Mouse (Mus musculus): ENCODE results near the gene Scube3.

The Scube3 gene

DNA sequence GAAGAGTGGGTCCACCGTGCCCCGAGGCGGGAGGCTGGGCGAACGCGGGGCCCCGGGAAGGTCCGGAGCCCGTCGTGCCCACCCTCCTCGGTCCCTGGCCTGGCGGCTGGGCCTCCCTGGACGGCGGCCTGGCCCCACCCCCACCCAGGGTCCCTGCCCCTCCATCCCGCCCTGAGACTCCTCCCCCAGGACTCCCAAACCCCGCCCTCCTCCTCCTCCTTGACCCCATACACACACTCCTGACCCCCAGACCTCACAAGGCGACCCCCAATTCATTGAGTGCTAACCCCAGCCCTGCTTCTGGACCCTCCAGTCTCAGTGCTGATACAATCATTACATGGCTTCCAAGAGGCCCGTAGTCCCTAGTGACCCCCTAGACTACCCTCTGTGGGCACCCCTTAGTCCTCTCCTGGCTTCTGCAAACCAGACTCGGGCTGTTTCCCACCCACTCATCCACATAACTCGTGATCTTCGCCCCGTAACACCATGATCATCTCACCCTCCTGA lies 35.7 kb downstream of the Scube3 start:
- in situ Hi-C loops (cut with MboI): no loop called here

- in situ Hi-C loops (cut with MboI): no loop called here
Observed at GRCm38 (mm10) chr17:28180331-28180730, 38.4 kb downstream of the Scube3 start.

GRCm38 (mm10) chr17:28180783-28181544 lies 39.0 kb downstream of the Scube3 start:
- in situ Hi-C loops (cut with MboI): no loop called here

DNA sequence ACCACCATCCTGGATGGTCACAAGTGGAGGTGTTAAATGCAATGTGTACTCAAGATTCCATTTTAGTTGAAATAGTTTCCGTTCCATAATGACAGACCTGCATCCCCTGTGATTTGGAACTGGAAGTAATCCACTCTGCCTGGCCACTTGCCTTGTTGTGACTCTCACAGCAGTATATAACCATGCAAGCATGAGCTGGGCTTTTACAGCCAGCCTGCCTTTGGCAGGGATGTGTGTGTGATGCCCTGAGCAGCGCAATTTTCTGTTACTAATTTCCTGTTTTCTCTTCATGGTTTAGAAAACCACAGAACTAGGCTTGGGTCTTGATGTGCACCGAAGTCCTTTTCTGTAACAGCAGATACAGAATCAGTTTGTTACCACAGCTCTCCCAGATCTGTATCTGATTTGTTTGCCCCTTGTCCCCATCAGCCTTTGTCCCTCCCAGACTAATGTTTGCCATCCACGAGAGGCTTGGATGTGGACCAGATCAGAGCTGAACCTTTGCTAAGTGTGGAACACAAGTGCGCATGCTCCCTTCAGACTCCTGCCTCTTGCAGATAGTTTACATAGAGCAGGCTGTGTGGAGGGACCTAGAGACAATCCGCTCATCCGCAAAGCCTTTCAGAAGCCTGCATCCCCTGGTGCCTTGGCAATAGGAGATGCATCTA lies 43.2 kb downstream of the Scube3 start:
- in situ Hi-C loops (cut with MboI): no loop called here

DNA sequence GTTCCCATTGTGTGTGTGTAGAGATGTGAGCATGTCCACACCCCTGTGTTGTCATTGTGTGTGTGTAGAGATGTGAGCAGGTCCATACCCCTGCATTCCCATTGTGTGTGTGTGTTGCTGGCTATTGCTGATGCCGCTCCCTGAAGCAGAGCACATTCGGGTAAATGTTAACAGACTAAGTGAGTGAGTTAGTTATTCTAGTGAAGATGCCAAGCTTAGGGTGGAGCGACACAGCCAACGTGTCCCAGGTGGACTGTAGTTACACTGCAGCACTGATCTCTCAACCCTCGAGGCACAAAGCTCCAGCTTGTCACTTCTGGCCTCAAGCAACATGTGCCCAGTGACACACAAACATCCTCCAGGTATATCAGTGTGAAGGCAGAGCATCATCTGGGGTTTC lies 46.4 kb downstream of the Scube3 start:
- in situ Hi-C loops (cut with MboI): no loop called here

- in situ Hi-C loops (cut with MboI): no loop called here
Observed at GRCm38 (mm10) chr17:28192754-28193153, 50.8 kb downstream of the Scube3 start.

- in situ Hi-C loops (cut with MboI): no loop called here
Observed at GRCm38 (mm10) chr17:28193559-28193958, 51.6 kb downstream of the Scube3 start.

DNA sequence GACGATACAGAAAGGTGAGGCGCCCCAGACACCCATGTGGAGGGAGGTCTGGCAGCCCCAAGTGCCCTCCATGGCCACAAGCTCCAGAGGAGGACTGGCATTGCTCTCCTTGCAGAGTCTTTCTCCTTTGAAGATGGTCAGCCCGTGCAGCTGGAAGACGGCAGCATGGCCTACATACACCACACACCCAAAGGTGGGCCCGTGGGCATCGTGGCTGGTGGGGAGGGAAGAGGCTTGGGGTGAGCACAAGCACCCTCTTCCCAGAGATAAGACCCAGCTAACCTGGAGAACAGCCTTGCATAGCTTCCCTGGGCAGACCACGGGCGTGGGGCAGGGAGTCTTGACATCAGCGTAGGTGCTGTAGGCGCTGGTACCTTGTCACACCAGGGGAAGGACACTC lies 53.1 kb downstream of the Scube3 start:
- in situ Hi-C loops (cut with MboI): no loop called here

DNA sequence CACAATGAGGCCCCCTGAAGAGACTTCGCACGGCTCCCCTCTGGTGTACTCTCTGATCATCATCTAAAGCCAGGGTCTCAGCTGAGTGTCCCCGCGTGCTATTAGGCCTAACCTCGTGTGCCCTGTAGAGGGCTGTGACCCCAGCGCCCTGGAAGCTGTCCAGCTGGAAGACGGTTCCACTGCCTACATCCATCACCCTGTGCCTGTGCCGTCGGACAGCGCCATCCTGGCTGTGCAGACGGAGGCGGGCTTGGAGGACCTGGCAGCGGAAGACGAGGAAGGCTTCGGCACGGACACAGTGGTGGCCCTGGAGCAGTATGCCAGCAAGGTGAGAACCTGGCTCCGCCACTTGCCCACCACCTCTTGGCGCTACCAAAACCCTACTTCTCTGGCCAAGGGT lies 55.7 kb downstream of the Scube3 start:
- in situ Hi-C loops (cut with MboI): no loop called here

GRCm38 (mm10) chr17:28201982-28202381 lies 60.0 kb downstream of the Scube3 start:
- in situ Hi-C loops (cut with MboI): no loop called here

DNA sequence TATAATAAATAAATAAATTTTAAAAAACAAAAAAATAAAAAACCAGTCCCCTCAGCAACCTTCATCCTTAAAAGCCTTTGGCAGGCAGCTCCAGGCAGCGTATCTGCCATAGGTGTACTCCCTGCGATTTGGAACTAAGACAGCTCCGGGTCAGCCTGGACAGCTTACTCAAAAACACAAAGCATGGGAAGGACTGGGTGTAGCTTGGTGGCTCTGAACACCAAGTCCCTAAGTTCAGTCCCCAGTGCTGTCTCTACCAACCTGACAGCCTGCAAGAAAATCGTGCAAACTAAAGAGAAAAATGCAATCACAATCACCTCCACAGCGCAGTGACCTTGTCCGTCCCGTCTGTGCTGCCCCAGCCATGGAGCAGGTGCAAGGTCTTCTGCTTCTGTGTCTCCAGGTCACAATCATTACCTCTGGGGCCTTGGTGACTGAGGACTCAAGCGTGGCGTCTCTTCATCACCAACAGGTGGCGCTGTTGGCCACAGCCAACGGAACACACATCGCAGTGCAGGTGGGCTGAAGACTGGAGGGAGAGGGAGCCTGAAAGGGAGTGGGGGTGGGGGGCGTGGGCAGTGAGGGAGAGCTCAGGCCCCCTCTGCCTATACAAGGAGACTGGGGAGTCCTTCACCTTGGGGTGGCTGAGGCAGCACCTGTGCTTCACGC lies 62.2 kb downstream of the Scube3 start:
- in situ Hi-C loops (cut with MboI): no loop called here

DNA sequence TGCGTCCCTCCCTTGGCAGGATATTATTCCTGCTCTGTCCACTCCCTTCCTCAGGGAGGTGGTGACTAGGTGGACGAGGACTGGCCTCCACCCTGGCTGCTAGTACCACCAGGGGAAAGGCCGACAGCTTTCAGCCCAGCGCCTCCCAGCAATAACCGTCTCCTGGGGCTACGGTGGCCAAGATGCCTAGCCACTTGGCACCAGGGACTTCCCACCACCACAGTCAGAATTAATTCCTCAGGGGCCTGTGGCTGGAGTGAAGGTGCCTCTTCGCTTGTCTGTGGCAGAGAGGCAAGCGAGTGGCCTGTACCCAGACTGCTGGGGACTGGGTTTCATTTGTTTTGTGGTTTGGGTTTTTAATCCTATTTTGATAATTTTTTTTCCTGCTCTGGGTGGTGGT lies 63.5 kb downstream of the Scube3 start:
- in situ Hi-C loops (cut with MboI): no loop called here

DNA sequence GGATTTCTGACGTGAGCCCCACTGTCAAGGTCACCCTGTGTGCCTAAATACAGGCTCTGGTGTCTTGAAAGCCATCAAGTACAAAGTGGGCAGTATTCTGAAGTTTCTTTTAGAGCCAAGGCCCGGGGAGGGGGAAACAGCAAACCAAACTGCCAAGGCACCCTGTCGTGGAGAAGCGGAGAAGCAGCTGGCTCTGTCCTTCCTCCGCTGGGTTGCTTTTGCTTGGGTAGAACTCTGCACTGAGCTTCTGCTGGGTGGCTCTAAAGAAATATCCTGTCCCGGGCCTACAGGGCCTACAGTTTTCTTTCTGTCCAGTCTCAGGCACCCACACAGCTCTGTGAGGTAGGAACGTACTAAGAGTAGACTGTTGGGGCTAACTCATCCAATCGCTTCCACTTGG lies 65.2 kb downstream of the Scube3 start:
- in situ Hi-C loops (cut with MboI): no loop called here

DNA sequence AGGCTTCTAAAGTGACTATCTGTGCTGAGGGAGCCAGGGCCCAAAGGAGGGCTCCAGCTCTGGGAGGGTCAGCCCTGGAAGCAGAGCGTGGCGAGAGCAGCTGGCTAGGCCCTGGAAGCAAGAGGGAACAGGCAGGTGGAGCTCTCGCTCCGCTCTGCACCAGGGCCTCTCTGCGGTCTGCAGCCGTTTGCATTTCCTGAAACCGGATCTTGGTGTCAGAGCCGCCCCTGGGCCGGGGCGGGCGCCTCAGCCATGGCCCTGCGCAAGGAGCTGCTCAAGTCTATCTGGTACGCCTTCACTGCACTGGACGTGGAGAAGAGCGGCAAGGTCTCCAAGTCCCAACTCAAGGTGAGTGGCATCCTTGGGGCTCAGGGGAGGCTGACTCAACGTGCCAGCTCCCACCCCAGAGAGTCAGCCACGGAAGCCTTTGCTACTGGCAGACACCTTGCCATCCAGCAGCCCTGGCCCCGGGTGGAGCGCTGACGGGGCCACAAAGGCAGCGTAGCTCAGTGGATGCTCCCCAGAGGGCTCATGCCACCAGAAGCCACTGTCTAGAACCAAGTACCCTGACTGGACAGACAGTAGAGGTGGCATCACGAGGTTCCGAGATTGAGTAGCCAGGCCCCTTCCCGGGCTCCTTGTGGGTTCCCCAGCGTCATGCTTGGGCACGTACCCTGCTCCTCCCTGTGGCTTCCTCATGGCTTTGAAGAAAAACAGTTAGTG lies 65.8 kb downstream of the Scube3 start, which contains the start of gene Def6:
Gene Def6 (plus strand): TSS at position 188 of the 723 bp plus-strand sequence.
- in situ Hi-C loops (cut with MboI): no loop called here

GRCm38 (mm10) chr17:28208314-28208612 lies 66.3 kb downstream of the Scube3 start:
- in situ Hi-C loops (cut with MboI): no loop called here

GRCm38 (mm10) chr17:28209457-28210110 lies 67.6 kb downstream of the Scube3 start:
- in situ Hi-C loops (cut with MboI): no loop called here

GRCm38 (mm10) chr17:28211921-28212341 lies 70.0 kb downstream of the Scube3 start:
- in situ Hi-C loops (cut with MboI): no loop called here

DNA sequence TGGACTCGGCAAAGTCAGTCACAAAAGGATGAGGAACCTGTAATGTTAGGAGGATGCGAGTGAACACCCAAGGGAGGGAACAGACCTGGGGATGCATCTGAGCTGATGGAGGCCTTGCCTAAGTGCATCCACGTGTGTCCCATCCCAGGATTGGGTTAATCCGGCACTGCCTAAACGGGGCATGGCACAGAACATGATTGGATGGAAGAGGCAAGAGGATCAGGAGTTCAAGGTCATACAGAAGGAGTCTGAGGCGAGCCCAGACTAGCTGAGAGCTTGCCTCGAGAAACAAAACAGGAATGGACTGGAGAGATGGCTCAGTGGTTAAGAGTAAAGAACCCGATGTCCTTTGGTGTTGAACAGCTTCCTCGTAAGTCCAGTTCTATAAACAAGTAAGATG lies 70.5 kb downstream of the Scube3 start:
- in situ Hi-C loops (cut with MboI): no loop called here

DNA sequence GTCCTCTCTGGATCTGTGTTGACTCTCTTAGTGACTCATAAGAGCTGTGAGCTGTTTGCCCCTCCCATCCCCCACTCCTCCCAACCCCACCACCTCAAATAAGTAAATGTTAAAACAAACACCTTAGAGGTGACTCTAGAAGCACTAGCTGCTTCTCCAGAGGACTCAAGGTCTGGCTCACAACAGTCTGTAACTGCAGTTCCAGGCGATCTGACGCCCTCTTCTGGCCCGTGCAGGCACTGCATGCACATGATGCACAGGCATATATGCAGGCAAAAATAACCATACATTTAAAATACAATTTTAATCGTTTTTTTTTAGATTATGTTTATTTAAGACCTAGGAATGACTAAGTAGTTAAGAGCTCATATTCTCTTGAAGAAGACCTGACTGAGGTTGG lies 71.3 kb downstream of the Scube3 start:
- in situ Hi-C loops (cut with MboI): no loop called here

DNA sequence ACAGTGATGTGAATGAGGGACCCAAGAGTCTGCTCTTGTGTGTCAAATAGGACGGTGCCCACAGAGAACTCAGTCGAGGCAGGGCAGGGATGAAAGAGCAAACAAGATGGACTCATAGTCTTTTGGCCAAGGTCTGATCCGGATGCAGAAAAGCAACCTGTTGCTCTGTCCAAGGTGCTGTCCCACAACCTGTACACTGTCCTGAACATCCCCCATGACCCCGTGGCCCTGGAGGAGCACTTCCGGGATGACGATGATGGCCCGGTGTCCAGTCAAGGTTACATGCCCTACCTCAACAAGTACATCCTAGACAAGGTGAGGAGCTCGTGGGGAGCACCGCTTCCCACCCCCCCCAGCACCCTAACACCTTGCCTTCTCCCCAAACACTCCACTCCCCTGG lies 74.8 kb downstream of the Scube3 start:
- in situ Hi-C loops (cut with MboI): loop anchor here (5.0 kb wide), 1 partner anchor 91 kb away; no protein-coding TSS in a partner anchor
